Mouse (Mus musculus) lung, postnatal 0 days (tissue): ENCODE data around the gene Sowahd.

Experiments used
- CTCF ChIP-seq: IDR thresholded peaks from 2 replicates; pipeline ENCODE4 v1.5.1; 2016; ENCODE audit warnings: antibody characterized with exemption, mild to moderate bottlenecking
- EP300 ChIP-seq: IDR thresholded peaks from 2 replicates; pipeline ENCODE4 v1.6.1; 2016; ENCODE audit warnings: antibody characterized with exemption, mild to moderate bottlenecking, control low read depth

DNA sequence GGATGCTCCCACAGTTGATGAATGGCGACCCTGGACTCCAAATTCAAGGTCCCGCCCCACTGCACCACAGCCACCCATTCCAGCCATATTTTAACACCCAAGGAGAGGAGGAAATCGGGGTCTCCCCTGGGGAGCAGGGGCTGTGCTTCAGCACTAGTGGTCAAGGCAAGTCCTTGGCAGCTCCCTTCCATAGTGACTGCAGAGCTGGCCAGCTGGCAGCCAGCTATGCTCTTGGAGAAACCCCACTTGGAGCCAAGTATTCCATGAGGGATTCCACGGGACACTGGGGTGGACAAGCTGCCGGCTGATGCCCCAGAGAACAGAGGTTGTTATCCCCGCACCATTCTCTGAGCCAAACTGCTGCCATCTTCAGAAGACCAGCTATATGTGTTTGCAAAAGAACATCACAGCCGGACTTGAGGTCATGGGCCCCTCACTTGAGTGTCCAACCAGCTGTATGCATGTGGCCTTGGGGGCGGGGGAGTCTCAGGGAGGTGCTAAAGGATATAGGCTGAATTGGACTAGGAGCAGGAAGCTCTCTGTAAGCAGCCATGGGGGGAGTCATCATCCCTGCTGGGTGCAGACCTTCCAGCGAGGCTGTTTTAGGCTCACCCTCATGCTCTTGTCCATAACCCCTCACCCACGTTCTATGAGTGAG is 24.9 kb upstream of the Sowahd start:
- TF ChIP-seq CTCF (no peak), EP300 (no peak)
